Mouse (Mus musculus): ENCODE data around the gene Gm13697. TPM values are rescaled to one million over a fixed set of nuclear protein-coding genes. Genes with fewer than 3 reads are reported as not detected.
"Not testable (repeated sequence)": the region's sequence is repeated elsewhere in the genome, so short reads cannot be mapped to it uniquely, and the experiment has no call there.

The Gm13697 gene
- total RNA-seq (2015): not detected in 2 replicates
- 0.07 and 0.08 TPM in 2 replicates for total RNA-seq (2017)

DNA sequence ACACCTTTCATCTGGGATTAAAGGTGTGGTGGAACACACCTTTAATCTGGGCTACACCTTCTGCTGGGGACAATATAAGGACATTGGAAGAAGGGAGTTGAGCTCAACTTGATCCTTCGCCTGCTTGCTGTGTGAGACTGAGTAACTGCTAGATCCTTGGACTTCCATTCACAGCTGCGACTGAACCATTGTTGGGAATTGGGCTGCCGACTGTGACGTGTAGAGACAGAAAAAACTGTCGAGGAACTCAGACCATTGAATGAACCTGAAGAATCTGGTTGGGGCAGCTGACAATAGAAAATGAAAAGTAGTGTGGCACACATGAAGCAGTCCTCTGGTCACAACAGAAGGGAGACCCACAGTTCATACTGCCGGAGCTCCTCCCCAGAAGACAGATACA, at the start of gene Gm13697:
TSS of gene Gm13697 (plus strand) at position 301 of the 400 bp plus-strand sequence.
- not testable (repeated sequence) for ATAC-seq (replicated peaks; ENCODE audit: poor library complexity)

DNA sequence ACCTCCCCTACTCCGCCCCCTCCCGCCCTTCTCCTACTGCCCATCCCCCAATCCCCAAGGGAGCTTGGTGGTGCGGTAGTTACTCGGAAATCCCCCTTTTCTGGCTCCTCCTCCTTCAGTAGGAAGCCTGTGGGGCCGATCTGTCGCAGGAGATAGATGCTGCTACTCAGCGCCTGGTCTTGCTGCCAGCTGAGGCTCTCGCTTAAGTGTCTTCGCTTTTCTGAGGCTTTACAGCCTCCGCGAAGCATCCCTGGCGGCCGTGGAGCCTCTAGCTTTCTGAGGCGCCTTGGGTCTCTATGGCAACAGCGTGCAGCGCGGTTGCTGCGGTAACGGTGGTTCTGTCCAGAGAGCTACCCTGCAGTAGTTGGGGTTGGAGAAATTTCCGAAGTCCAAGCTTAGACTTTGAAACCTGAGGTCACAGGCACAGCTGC, 43.6 kb upstream of the Gm13697 start, which contains the start of gene Zswim2:
TSS of gene Zswim2 (minus strand) at position 298 of the 431 bp plus-strand sequence.
- ATAC-seq (replicated peaks; ENCODE audit: poor library complexity): peak; percentile 91

DNA sequence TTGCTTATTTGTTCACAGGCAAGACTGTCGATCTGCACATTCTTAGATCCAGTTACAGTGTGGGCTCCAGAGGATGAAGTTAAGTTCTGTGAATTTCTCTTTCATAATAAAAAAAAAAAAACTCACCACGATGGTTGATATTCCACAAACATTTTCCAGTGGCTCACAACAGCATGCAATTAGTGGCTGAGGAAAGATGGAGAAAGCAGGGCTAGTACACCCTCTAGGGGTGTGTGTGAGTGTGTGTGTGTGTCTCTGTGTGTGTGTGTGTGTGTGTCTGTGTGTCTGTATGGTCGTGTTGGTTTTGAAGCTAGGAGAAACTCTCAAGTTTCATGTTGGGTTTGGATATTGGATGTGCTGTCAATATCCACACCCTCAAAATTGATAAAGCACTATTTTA, 43.2 kb upstream of the Gm13697 start:
- ATAC-seq (replicated peaks; ENCODE audit: poor library complexity): no peak

DNA sequence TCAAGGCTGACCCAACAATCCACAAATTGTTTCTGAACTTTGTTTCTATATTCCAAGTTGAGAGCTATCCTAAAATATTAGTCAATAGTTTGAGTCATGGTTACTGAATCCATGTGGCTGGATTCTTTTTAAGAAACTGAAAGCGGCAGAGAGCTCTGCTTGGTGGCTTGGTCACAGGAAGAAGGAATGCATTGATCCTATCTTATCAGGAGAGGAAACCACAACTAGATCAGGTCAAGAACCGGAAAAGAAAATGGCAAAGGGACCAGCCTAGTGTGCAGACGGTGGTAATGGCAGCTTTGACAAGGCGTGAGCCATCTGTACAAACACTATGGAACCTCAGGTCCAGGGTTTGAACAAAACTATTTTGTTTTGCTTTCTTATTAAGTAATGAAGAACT, 42.8 kb upstream of the Gm13697 start:
- ATAC-seq (replicated peaks; ENCODE audit: poor library complexity): peak; percentile 23; the same call in 1 of the 2 replicates

DNA sequence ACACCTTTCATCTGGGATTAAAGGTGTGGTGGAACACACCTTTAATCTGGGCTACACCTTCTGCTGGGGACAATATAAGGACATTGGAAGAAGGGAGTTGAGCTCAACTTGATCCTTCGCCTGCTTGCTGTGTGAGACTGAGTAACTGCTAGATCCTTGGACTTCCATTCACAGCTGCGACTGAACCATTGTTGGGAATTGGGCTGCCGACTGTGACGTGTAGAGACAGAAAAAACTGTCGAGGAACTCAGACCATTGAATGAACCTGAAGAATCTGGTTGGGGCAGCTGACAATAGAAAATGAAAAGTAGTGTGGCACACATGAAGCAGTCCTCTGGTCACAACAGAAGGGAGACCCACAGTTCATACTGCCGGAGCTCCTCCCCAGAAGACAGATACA, 29.1 kb upstream of the Gm13697 start, which contains the start of gene Gm13698:
TSS of gene Gm13698 (plus strand) at position 301 of the 400 bp plus-strand sequence.
- not testable (repeated sequence) for ATAC-seq (replicated peaks; ENCODE audit: poor library complexity)

DNA sequence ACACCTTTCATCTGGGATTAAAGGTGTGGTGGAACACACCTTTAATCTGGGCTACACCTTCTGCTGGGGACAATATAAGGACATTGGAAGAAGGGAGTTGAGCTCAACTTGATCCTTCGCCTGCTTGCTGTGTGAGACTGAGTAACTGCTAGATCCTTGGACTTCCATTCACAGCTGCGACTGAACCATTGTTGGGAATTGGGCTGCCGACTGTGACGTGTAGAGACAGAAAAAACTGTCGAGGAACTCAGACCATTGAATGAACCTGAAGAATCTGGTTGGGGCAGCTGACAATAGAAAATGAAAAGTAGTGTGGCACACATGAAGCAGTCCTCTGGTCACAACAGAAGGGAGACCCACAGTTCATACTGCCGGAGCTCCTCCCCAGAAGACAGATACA, 23.3 kb upstream of the Gm13697 start, which contains the start of gene Gm13693:
TSS of gene Gm13693 (plus strand) at position 301 of the 400 bp plus-strand sequence.
- ATAC-seq (replicated peaks; ENCODE audit: poor library complexity): not testable (repeated sequence)

DNA sequence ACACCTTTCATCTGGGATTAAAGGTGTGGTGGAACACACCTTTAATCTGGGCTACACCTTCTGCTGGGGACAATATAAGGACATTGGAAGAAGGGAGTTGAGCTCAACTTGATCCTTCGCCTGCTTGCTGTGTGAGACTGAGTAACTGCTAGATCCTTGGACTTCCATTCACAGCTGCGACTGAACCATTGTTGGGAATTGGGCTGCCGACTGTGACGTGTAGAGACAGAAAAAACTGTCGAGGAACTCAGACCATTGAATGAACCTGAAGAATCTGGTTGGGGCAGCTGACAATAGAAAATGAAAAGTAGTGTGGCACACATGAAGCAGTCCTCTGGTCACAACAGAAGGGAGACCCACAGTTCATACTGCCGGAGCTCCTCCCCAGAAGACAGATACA, 17.5 kb upstream of the Gm13697 start, which contains the start of gene Gm13695:
TSS of gene Gm13695 (plus strand) at position 301 of the 400 bp plus-strand sequence.
- ATAC-seq (replicated peaks; ENCODE audit: poor library complexity): not testable (repeated sequence)

DNA sequence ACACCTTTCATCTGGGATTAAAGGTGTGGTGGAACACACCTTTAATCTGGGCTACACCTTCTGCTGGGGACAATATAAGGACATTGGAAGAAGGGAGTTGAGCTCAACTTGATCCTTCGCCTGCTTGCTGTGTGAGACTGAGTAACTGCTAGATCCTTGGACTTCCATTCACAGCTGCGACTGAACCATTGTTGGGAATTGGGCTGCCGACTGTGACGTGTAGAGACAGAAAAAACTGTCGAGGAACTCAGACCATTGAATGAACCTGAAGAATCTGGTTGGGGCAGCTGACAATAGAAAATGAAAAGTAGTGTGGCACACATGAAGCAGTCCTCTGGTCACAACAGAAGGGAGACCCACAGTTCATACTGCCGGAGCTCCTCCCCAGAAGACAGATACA, 11.7 kb upstream of the Gm13697 start, which contains the start of gene Gm13696:
TSS of gene Gm13696 (plus strand) at position 301 of the 400 bp plus-strand sequence.
- ATAC-seq (replicated peaks; ENCODE audit: poor library complexity): not testable (repeated sequence)

DNA sequence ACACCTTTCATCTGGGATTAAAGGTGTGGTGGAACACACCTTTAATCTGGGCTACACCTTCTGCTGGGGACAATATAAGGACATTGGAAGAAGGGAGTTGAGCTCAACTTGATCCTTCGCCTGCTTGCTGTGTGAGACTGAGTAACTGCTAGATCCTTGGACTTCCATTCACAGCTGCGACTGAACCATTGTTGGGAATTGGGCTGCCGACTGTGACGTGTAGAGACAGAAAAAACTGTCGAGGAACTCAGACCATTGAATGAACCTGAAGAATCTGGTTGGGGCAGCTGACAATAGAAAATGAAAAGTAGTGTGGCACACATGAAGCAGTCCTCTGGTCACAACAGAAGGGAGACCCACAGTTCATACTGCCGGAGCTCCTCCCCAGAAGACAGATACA, 5.9 kb upstream of the Gm13697 start, which contains the start of gene Gm13694:
TSS of gene Gm13694 (plus strand) at position 301 of the 400 bp plus-strand sequence.
- ATAC-seq (replicated peaks; ENCODE audit: poor library complexity): not testable (repeated sequence)

DNA sequence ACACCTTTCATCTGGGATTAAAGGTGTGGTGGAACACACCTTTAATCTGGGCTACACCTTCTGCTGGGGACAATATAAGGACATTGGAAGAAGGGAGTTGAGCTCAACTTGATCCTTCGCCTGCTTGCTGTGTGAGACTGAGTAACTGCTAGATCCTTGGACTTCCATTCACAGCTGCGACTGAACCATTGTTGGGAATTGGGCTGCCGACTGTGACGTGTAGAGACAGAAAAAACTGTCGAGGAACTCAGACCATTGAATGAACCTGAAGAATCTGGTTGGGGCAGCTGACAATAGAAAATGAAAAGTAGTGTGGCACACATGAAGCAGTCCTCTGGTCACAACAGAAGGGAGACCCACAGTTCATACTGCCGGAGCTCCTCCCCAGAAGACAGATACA, 5.7 kb downstream of the Gm13697 start, which contains the start of gene Gm13691:
TSS of gene Gm13691 (plus strand) at position 301 of the 400 bp plus-strand sequence.
- ATAC-seq (replicated peaks; ENCODE audit: poor library complexity): not testable (repeated sequence)

DNA sequence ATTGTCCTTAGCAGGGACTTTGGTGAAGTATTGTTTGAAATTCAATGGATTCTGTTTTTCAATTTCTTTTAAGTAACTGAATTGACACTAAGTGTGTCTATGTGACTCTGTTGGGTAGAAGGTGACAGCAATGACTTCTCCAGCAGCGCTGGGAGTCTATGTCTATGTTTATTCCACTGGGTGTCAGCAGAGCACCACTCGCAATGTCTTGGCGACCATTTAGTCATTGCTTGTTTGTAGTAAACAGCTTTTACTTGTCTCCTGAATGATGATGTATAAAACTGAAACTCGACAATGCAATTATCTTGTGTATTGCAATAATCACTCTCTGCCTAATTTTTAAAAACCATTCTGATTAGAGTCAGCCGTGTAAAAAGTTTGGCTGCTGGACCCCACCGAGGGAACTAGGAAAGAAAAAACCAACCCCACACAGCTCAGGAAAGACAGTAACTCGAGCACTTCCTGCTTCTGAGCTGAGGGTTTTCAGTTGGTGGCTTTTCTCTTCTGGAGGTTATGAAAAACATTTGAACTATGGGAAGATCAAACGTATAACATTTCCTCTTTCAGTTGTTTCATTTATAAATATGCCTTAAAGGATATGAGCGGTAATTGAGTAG, 9.2 kb downstream of the Gm13697 start:
- peak; percentile 100 for ATAC-seq (replicated peaks; ENCODE audit: poor library complexity)

DNA sequence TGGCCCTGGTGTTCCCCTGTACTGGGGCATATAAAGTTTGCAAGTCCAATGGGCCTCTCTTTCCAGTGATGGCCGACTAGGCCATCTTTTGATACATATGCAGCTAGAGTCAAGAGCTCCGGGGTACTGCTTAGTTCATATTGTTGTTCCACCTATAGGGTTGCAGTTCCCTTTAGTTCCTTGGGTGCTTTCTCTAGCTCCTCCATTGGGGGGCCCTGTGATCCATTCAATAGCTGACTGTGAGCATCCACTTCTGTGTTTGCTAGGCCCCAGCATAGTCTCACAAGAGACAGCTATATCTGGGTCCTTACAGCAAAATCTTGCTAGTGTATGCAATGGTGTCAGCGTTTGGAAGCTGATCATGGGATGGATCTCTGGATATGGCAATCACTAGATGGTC, 10.0 kb downstream of the Gm13697 start:
- not testable (repeated sequence) for ATAC-seq (replicated peaks; ENCODE audit: poor library complexity)

DNA sequence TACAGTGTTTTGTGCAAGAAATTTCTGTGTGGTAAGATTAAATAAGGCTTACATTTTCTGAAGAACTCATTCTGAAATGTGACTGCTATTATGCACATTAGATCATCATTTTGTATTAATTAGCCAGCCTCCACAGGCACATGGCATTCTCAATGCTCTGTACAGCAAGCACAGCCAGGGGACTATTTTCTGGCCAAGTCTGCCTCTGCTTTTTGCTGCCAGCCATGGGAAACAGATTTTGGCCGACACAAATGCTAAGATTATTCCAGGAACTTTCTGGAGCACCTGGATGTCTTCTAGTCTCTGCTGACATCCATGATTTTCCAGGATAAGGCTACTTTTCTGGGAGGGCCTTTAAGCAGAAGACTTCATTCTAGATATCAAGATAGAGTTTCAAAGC, 24.4 kb downstream of the Gm13697 start:
- ATAC-seq (replicated peaks; ENCODE audit: poor library complexity): no peak

DNA sequence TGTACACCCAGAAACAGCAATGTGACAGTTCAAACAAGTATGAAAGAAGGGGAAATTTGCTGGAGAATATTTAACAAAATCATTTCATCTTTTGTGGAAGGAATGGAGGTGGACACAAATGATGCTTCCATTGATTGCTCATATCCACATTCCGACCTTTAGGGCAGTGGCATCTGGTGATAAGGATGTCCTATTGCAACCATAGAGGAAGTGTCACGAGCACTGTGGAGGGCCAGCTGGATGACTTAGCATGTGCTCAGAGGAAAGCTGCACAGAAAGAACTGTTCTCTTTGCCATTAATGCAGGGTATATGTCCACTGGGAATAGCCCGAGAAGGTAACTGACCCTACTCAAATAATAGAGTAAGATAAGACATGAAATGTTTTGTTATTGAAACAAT, 25.3 kb downstream of the Gm13697 start:
- peak; percentile 86 for ATAC-seq (replicated peaks; ENCODE audit: poor library complexity)

DNA sequence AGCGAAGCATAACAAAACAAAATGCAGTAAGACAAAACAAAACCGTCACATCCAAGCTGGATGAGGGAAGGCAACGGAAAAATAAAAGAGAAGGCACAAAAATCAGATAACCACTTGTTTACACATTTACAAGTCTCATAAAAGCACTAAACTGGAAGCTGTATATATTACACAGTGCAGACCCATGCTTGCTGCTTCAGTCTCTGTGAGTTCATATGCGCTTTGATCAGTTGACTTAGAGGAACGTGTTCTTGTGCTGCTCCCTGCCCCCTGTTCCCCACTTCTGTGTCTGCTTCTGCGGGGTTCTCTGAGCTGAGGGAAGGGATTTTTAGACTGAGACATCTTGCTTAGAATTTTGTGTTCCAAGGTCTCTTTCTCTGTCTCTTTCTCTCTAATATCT, 30.0 kb downstream of the Gm13697 start:
- no peak for ATAC-seq (replicated peaks; ENCODE audit: poor library complexity)

DNA sequence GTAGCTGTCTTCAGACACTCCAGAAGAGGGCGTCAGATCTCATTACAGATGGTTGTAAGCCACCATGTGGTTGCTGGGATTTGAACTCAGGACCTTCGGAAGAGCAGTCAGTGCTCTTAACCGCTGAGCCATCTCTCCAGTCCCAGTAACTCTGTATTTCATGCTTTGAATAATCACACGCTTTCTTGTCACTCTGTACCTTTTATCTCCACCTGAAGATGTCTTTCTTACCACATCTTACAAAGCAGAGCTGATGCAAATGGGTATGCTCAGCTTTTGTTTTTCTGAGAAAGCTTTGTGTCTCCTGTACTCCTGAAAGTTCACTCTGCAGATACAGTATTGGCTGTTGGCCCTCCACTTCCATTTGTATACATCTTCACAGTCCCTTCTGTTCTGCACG, 31.7 kb downstream of the Gm13697 start:
- not testable (repeated sequence) for ATAC-seq (replicated peaks; ENCODE audit: poor library complexity)

DNA sequence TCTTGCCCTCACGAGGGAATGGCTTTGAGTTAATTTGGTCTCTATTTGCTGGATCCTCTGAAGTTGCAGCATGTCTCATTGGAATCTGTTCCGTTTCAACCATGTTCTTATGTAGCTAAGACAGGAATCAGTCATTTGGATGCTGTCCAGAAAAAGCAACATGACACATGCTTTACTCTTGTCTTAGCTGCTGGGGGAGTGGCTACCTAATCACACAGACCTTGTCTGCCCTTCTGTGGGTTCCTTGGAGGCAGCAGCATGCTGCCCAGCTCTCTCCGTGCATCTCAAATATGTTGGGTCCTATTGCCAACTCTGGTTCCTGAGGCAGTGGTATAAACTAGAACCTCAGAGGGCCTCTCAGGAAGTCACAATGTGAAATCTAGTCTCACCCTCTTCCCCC, 33.8 kb downstream of the Gm13697 start:
- ATAC-seq (replicated peaks; ENCODE audit: poor library complexity): peak; percentile 68

DNA sequence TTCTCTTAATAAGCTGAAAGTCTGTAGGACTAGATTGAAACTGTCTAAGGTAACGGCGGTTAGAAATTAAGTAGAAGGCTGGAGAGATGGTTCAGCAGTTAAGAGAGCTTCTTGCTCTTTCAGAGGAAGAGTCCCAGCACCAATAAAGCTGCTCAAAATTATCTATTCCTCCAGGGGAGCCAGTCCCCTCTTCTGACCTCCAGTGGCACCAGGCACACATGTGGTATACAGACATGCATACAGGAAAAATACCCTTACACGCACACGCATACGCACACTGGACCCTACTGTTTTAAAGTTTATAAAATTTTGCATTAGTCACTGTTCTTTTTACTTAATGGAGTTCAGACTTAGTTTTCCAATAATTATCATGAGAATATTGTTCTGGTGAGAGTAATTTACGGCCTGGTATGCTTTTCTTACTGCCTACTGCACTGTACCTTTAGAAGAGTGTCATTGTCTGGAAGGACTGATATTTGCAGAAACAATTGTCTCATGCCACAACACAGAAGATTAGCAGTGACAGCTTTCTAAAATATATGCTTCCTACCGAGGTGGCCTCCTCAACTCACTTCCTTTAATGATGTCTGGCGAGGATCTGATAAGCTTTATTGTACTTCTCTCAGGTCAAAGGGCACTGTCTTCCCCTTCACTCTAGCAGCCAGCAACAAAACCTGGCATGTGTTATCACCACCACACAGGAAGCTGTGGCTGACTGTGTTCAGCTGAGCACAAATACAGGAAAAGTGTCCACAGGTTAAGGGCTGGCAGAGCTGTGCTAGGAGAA, 35.2 kb downstream of the Gm13697 start:
- ATAC-seq (replicated peaks; ENCODE audit: poor library complexity): peak; percentile 80

DNA sequence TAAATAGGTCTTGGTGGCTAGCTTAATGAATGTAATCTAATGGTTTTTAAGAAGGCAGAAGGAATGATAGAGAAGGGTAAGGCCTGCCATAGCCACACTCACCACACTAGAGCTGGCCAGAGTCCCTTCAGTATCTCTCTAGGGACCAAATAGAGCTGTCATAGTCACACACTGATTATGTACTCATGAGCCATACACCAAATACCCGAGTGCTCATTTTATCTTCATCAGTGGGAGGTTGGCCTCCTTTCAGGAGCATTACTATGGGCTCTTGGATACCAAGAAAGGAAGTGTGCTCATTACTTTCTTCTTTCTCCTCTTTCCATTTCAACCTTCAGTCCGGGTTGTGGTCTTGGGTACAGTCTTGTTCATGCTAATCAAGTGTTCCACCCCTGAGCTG, 37.4 kb downstream of the Gm13697 start:
- no peak for ATAC-seq (replicated peaks; ENCODE audit: poor library complexity)

DNA sequence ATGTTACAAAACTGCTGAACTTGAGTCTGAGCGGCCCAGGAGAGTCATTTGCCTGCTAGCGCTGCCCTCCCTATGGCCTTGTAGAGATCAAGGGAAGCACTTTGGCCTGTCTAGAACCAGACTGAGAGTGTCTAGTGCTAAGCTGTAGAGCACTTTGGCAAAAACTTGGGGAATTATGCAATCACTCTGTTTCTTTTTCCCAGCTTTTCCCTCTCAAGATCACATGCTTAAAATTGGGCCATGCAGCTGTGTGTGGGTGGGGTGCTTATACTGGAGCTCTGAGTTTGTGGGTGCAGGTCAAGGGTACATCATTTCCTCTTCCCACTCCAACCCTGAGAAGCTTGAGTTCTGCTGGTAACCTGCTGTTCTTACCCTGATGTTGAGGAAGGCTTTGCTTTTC, 38.4 kb downstream of the Gm13697 start:
- no peak for ATAC-seq (replicated peaks; ENCODE audit: poor library complexity)

DNA sequence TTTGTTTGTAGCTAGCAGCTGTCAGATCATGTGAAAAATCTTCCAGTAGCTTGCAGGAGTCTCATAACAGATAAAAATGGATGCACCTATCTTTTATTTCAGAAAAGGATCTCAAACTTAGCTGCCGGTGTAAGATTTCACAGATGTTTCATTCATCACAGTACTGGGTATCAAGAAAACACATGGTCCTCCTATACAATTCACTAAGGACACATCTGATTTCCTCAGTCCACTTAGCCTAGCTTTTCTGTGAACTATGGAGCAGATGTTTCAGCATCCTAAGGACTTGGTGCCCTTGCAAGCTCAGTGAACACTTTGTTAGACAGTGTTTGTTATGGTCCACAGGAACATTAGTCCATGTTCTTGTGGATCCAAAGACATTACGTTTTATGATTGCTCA, 38.8 kb downstream of the Gm13697 start:
- no peak for ATAC-seq (replicated peaks; ENCODE audit: poor library complexity)

All from megakaryocyte progenitor cell, adult 5-6 weeks (primary cell).